Comparison of ENCODE assay signal across 9 mouse cellular contexts in genomic region chr11:117333150-117333715, GRCm38 (mm10).
DNase-seq lines count a peak whose midpoint lies in the region; ATAC-seq and TF ChIP-seq lines count a peak whose summit lies in the region.
"Had no signal": no experiment of that assay in that cellular context is flagged by ENCODE, and none has a peak within 500 bp of the region (broad histone marks: within the 10 kb centered on the region; RNA-seq: fewer than 3 reads in every experiment).

No protein-coding gene starts in this region.

- 32% methylated on average over 12 of the region's 13 CpGs for WGBS in kidney, embryonic 16.5 days
- 12% methylated on average over 13 of the region's 13 CpGs for WGBS in hindbrain, embryonic 16.5 days
- 9% methylated on average over 13 of the region's 13 CpGs for WGBS in midbrain, embryonic 15.5 days

- H3K27me3 ChIP-seq in kidney, embryonic 16.5 days (ENCODE audit: insufficient read depth, low read length) = no peaks in the 10 kb centered on the region
- no peaks in the 10 kb centered on the region for H3K27me3 ChIP-seq in hindbrain, embryonic 16.5 days (replicated peaks; ENCODE audit: control insufficient read depth, insufficient read depth, low read length)
- no peaks in the 10 kb centered on the region for H3K27me3 ChIP-seq in midbrain, embryonic 15.5 days (replicated peaks)

- H3K4me1 ChIP-seq in kidney, embryonic 16.5 days (ENCODE audit: insufficient read depth, low read length) = peaks cover 72% of the 10 kb centered on the region
- peaks cover 6% of the 10 kb centered on the region for H3K4me1 ChIP-seq in cortical plate, adult 2 months (ENCODE audit: control insufficient read depth, insufficient read depth, low read length)
- H3K4me1 ChIP-seq in hindbrain, embryonic 16.5 days (ENCODE audit: control insufficient read depth, insufficient read depth, low read depth, low read length) = peaks cover 45% of the 10 kb centered on the region
- H3K4me1 ChIP-seq in midbrain, embryonic 15.5 days = peaks cover 62% of the 10 kb centered on the region

- ATAC-seq in kidney, embryonic 16.5 days (ENCODE audit: low FRiP score, low TSS enrichment) = no peak
- ATAC-seq in hindbrain, embryonic 16.5 days = no peak
- ATAC-seq in midbrain, embryonic 15.5 days (replicated peaks) = no peak
- ATAC-seq in megakaryocyte-erythroid progenitor cell, adult 5-6 weeks (replicated peaks; ENCODE audit: low FRiP score, low TSS enrichment, poor library complexity, severe bottlenecking) = no peak

- no peaks in the 10 kb centered on the region for H3K9me3 ChIP-seq in kidney, embryonic 16.5 days (ENCODE audit: low read length)
- no peaks in the 10 kb centered on the region for H3K9me3 ChIP-seq in hindbrain, embryonic 16.5 days (ENCODE audit: control insufficient read depth, low read length)
- H3K9me3 ChIP-seq in midbrain, embryonic 15.5 days = no peaks in the 10 kb centered on the region

- no peak for TF ChIP-seq POLR2A in cortical plate, adult 2 months (IDR thresholded peaks at IDR 0.05; ENCODE audit: extremely low read depth, insufficient read depth, low read length)

- peak overlapping the region; percentile 90 for H3K4me2 ChIP-seq in kidney, embryonic 16.5 days (replicated peaks; ENCODE audit: low read depth, low read length)
- H3K4me2 ChIP-seq in hindbrain, embryonic 16.5 days (ENCODE audit: low read length) = peak overlapping the region; percentile 79
- H3K4me2 ChIP-seq in midbrain, embryonic 15.5 days = peak overlapping the region; percentile 66

- peak overlapping the region; percentile 61 for H3K4me3 ChIP-seq in kidney, embryonic 16.5 days (ENCODE audit: low read length)
- peak overlapping the region; percentile 45 for H3K4me3 ChIP-seq in cortical plate, adult 2 months (ENCODE audit: insufficient read depth, low read length)
- peak overlapping the region; percentile 74 for H3K4me3 ChIP-seq in hindbrain, embryonic 16.5 days (ENCODE audit: low read length)
- peak overlapping the region; percentile 62 for H3K4me3 ChIP-seq in midbrain, embryonic 15.5 days

- no peaks in the 10 kb centered on the region for H3K36me3 ChIP-seq in kidney, embryonic 16.5 days (ENCODE audit: insufficient read depth, low read length)
- H3K36me3 ChIP-seq in hindbrain, embryonic 16.5 days (ENCODE audit: control insufficient read depth, insufficient read depth, low read length) = no peaks in the 10 kb centered on the region
- no peaks in the 10 kb centered on the region for H3K36me3 ChIP-seq in midbrain, embryonic 15.5 days (replicated peaks)

- peak overlapping the region; percentile 81 for H3K9ac ChIP-seq in kidney, embryonic 16.5 days (replicated peaks; ENCODE audit: low read length)
- H3K9ac ChIP-seq in hindbrain, embryonic 16.5 days (ENCODE audit: low read depth, low read length) = peak overlapping the region; percentile 86
- H3K9ac ChIP-seq in midbrain, embryonic 15.5 days = peak overlapping the region; percentile 85

- DNase-seq in kidney, postnatal 10 days = no peak
- no peak for DNase-seq in urinary bladder, postnatal 10 days (ENCODE audit: low spot score)
- no peak for DNase-seq in cerebellum, adult 11-12 months
- DNase-seq: gastrocnemius, postnatal 10 days had no signal

- TF ChIP-seq CTCF in cortical plate, adult 2 months (IDR thresholded peaks at IDR 0.05; ENCODE audit: extremely low read depth, insufficient read depth, low read length) = no peak

- peak overlapping the region; percentile 91 for H3K27ac ChIP-seq in kidney, embryonic 16.5 days (ENCODE audit: low read length)
- H3K27ac ChIP-seq in cortical plate, adult 2 months (ENCODE audit: insufficient read depth, low read length) = no peak overlapping the region
- H3K27ac ChIP-seq in hindbrain, embryonic 16.5 days (ENCODE audit: low read depth, low read length) = peak overlapping the region; percentile 94
- H3K27ac ChIP-seq in midbrain, embryonic 15.5 days = peak overlapping the region; percentile 94
